Mouse (Mus musculus) MEL (cell line): ENCODE data around the gene Cbx5. TPM values are rescaled to one million over a fixed set of nuclear protein-coding genes. Genes with fewer than 3 reads are reported as not detected.

ENCODE experiments used
- DNase-seq: peaks from one replicate; pipeline ENCODE4 v3.0.0; 2011; ENCODE audit warnings: low read depth, low spot score
- H3K27ac ChIP-seq: 2 replicates; pipeline ENCODE4 v1.5.1; 2012; ENCODE audit warnings: low read depth, mild to moderate bottlenecking, control low read depth, low read length, moderate library complexity; ENCODE audit not compliant: control insufficient read depth
- H3K27me3 ChIP-seq, 2 experiments: fragments of 150-350 bp in 1 of 2; sonication (generic) in 1 of 2; 2 replicates each; pipeline ENCODE4 v1.6.1; 2012; ENCODE audit warnings: low read length in 2 of 2, mild to moderate bottlenecking in 2 of 2, improper control_type of control experiment in 1 of 2, moderate library complexity in 1 of 2; ENCODE audit not compliant: insufficient read depth in 2 of 2, control insufficient read depth in 1 of 2
- H3K36me3 ChIP-seq, 2 experiments: 2 replicates each; pipeline ENCODE4 v1.6.1; 2012 to 2014; ENCODE audit warnings: low read length in 2 of 2, improper control_type of control experiment in 1 of 2, inconsistent platforms in 1 of 2, mild to moderate bottlenecking in 1 of 2; ENCODE audit not compliant: insufficient read depth in 2 of 2, control insufficient read depth in 1 of 2
- H3K4me1 ChIP-seq, 2 experiments: fragments of 150-350 bp in 1 of 2; sonication (generic) in 1 of 2; 2 replicates each; pipeline ENCODE4 v1.6.1; 2012; ENCODE audit warnings: low read length in 2 of 2, improper control_type of control experiment in 1 of 2, mild to moderate bottlenecking in 1 of 2; ENCODE audit not compliant: insufficient read depth in 2 of 2, control insufficient read depth in 1 of 2
- H3K4me3 ChIP-seq, 2 experiments: fragments of 150-350 bp in 1 of 2; sonication (generic) in 1 of 2; 2 replicates each; pipeline ENCODE4 v1.5.1; 2012; ENCODE audit warnings: low read depth in 2 of 2, low read length in 2 of 2, mild to moderate bottlenecking in 2 of 2, moderate library complexity in 2 of 2, control low read depth in 1 of 2, improper control_type of control experiment in 1 of 2; ENCODE audit not compliant: control insufficient read depth in 1 of 2, insufficient read depth in 1 of 2
- H3K79me2 ChIP-seq: 2 replicates; pipeline ENCODE4 v1.6.1; 2012; ENCODE audit warnings: mild to moderate bottlenecking, low read length, moderate library complexity; ENCODE audit not compliant: control insufficient read depth, poor library complexity, insufficient read depth
- H3K9ac ChIP-seq: 2 replicates; pipeline ENCODE4 v1.6.1; 2012; ENCODE audit warnings: low read depth, mild to moderate bottlenecking, control low read depth, low read length, moderate library complexity; ENCODE audit not compliant: control insufficient read depth, poor library complexity, severe bottlenecking
- H3K9me3 ChIP-seq: fragments of 150-350 bp; sonication (generic); replicated peaks from 2 replicates; pipeline ENCODE4 v1.6.1; 2012; ENCODE audit warnings: mild to moderate bottlenecking, low read length, improper control_type of control experiment, moderate library complexity; ENCODE audit not compliant: insufficient read depth
- BHLHE40 ChIP-seq: IDR thresholded peaks from 2 replicates; pipeline ENCODE4 v1.6.1; 2012; ENCODE audit warnings: low read depth, mild to moderate bottlenecking, inconsistent platforms, low read length, improper control_type of control experiment, borderline replicate concordance
- CHD1 ChIP-seq: IDR thresholded peaks from 2 replicates; pipeline ENCODE4 v1.6.1; 2012; ENCODE audit warnings: low read depth, mild to moderate bottlenecking, inconsistent platforms, low read length, improper control_type of control experiment
- CTCF ChIP-seq, 3 experiments: IDR thresholded peaks in 2 of 3; conservative IDR thresholded peaks in 1 of 3; 2 replicates each; pipeline ENCODE4 v1.5.1; 2011 to 2012; ENCODE audit warnings: low read length in 3 of 3, low read depth in 2 of 3, mild to moderate bottlenecking in 2 of 3, improper control_type of control experiment in 1 of 3, inconsistent platforms in 1 of 3, mixed read lengths in 1 of 3, moderate library complexity in 1 of 3; ENCODE audit not compliant: control insufficient read depth in 1 of 3, insufficient read depth in 1 of 3, poor library complexity in 1 of 3, severe bottlenecking in 1 of 3
- E2F4 ChIP-seq: IDR thresholded peaks from 2 replicates; pipeline ENCODE4 v1.6.1; 2011; ENCODE audit warnings: low read depth, low read length, improper control_type of control experiment, borderline replicate concordance
- ELF1 ChIP-seq: IDR thresholded peaks from 2 replicates; pipeline ENCODE4 v1.6.1; 2014; ENCODE audit warnings: low read depth, mild to moderate bottlenecking, inconsistent platforms, low read length, improper control_type of control experiment, moderate library complexity
- EP300 ChIP-seq, 2 experiments: IDR thresholded peaks; 2 replicates each; pipeline ENCODE4 v1.6.1; 2011; ENCODE audit warnings: improper control_type of control experiment in 2 of 2, low read length in 2 of 2, low read depth in 1 of 2, mild to moderate bottlenecking in 1 of 2
- ETS1 ChIP-seq: IDR thresholded peaks from 2 replicates; pipeline ENCODE4 v1.6.1; 2012; ENCODE audit warnings: low read depth, mild to moderate bottlenecking, inconsistent platforms, low read length, improper control_type of control experiment, moderate library complexity
- GABPA ChIP-seq: IDR thresholded peaks from 2 replicates; pipeline ENCODE4 v1.6.1; 2012; ENCODE audit warnings: low read depth, mild to moderate bottlenecking, inconsistent platforms, low read length, improper control_type of control experiment, moderate library complexity
- GATA1 ChIP-seq: IDR thresholded peaks from 2 replicates; pipeline ENCODE4 v1.6.1; 2011; ENCODE audit warnings: low read depth, low read length, improper control_type of control experiment
- HCFC1 ChIP-seq: IDR thresholded peaks from 2 replicates; pipeline ENCODE4 v1.6.1; 2012; ENCODE audit warnings: low read depth, mild to moderate bottlenecking, inconsistent platforms, low read length, improper control_type of control experiment, moderate library complexity
- JUND ChIP-seq: IDR thresholded peaks from 2 replicates; pipeline ENCODE4 v1.6.1; 2011; ENCODE audit warnings: low read depth, mild to moderate bottlenecking, improper control_type of control experiment, low read length
- MAX ChIP-seq: IDR thresholded peaks from 2 replicates; pipeline ENCODE4 v1.6.1; 2011; ENCODE audit warnings: low read length, improper control_type of control experiment
- MAZ ChIP-seq: IDR thresholded peaks from 2 replicates; pipeline ENCODE4 v1.6.1; 2012; ENCODE audit warnings: low read depth, mild to moderate bottlenecking, inconsistent platforms, low read length, improper control_type of control experiment
- MEF2A ChIP-seq: IDR thresholded peaks from 2 replicates; pipeline ENCODE4 v1.6.1; 2014; ENCODE audit warnings: low read depth, mild to moderate bottlenecking, inconsistent platforms, low read length, improper control_type of control experiment; ENCODE audit not compliant: poor library complexity, insufficient replicate concordance, severe bottlenecking; ENCODE audit errors: extremely low read depth
- MXI1 ChIP-seq: IDR thresholded peaks from 2 replicates; pipeline ENCODE4 v1.6.1; 2011; ENCODE audit warnings: mild to moderate bottlenecking, low read depth, low read length, improper control_type of control experiment
- MYB ChIP-seq: IDR thresholded peaks from 2 replicates; pipeline ENCODE4 v1.6.1; 2011; ENCODE audit warnings: mild to moderate bottlenecking, low read depth, low read length, improper control_type of control experiment
- MYC ChIP-seq: IDR thresholded peaks from 2 replicates; pipeline ENCODE4 v1.6.1; 2011; ENCODE audit warnings: low read depth, mild to moderate bottlenecking, low read length, improper control_type of control experiment, moderate library complexity
- NELFE ChIP-seq: IDR thresholded peaks from 2 replicates; pipeline ENCODE4 v1.6.1; 2011; ENCODE audit warnings: low read depth, low read length, improper control_type of control experiment
- NRF1 ChIP-seq: IDR thresholded peaks from 2 replicates; pipeline ENCODE4 v1.6.1; 2014; ENCODE audit warnings: low read depth, mild to moderate bottlenecking, inconsistent platforms, low read length, improper control_type of control experiment, moderate library complexity; ENCODE audit not compliant: poor library complexity, insufficient read depth, severe bottlenecking
- POLR2A ChIP-seq, 2 experiments: IDR thresholded peaks; 2 replicates each; pipeline ENCODE4 v1.6.1; 2011 to 2012; ENCODE audit warnings: low read length in 2 of 2, mild to moderate bottlenecking in 2 of 2, control low read depth in 1 of 2, improper control_type of control experiment in 1 of 2, low read depth in 1 of 2, moderate library complexity in 1 of 2; ENCODE audit not compliant: control insufficient read depth in 1 of 2, insufficient read depth in 1 of 2, poor library complexity in 1 of 2
- POLR2AphosphoS2 ChIP-seq: IDR thresholded peaks from 2 replicates; pipeline ENCODE4 v1.6.1; 2011; ENCODE audit warnings: low read length, improper control_type of control experiment
- POLR2AphosphoS5 ChIP-seq: IDR thresholded peaks from 2 replicates; pipeline ENCODE4 v1.6.1; 2012; ENCODE audit warnings: low read depth, borderline replicate concordance, mild to moderate bottlenecking, inconsistent platforms, low read length, moderate library complexity, mixed read lengths
- RAD21 ChIP-seq: IDR thresholded peaks from 2 replicates; pipeline ENCODE4 v1.6.1; 2011; ENCODE audit warnings: mild to moderate bottlenecking, low read depth, low read length, improper control_type of control experiment
- RCOR1 ChIP-seq: IDR thresholded peaks from 2 replicates; pipeline ENCODE4 v1.6.1; 2012; ENCODE audit warnings: low read depth, mild to moderate bottlenecking, inconsistent platforms, low read length, improper control_type of control experiment
- TAL1 ChIP-seq: IDR thresholded peaks from 2 replicates; pipeline ENCODE4 v1.6.1; 2012; ENCODE audit warnings: mild to moderate bottlenecking, inconsistent platforms, low read length, moderate library complexity, mixed read lengths
- TBP ChIP-seq: IDR thresholded peaks from 2 replicates; pipeline ENCODE4 v1.8.0; 2011; ENCODE audit warnings: low read depth, low read length, improper control_type of control experiment
- TCF12 ChIP-seq: IDR thresholded peaks from 2 replicates; pipeline ENCODE4 v1.6.1; 2014; ENCODE audit warnings: low read depth, mild to moderate bottlenecking, inconsistent platforms, low read length, improper control_type of control experiment, moderate library complexity
- UBTF ChIP-seq: IDR thresholded peaks from 2 replicates; pipeline ENCODE4 v1.6.1; 2012; ENCODE audit warnings: low read depth, mild to moderate bottlenecking, inconsistent platforms, low read length, improper control_type of control experiment, moderate library complexity, borderline replicate concordance; ENCODE audit not compliant: insufficient read depth
- ZC3H11A ChIP-seq: IDR thresholded peaks from 2 replicates; pipeline ENCODE4 v1.6.1; 2012; ENCODE audit warnings: low read depth, mild to moderate bottlenecking, inconsistent platforms, low read length, improper control_type of control experiment
- ZKSCAN1 ChIP-seq: IDR thresholded peaks from 2 replicates; pipeline ENCODE4 v1.6.1; 2012; ENCODE audit warnings: low read depth, mild to moderate bottlenecking, inconsistent platforms, low read length, improper control_type of control experiment, moderate library complexity
- ZMIZ1 ChIP-seq: IDR thresholded peaks from 2 replicates; pipeline ENCODE4 v1.6.1; 2012; ENCODE audit warnings: low read depth, mild to moderate bottlenecking, inconsistent platforms, low read length, improper control_type of control experiment, moderate library complexity
- ZNF384 ChIP-seq: IDR thresholded peaks from 2 replicates; pipeline ENCODE4 v1.6.1; 2012; ENCODE audit warnings: low read depth, mild to moderate bottlenecking, inconsistent platforms, low read length, improper control_type of control experiment
- polyA plus RNA-seq, 2 experiments: library from polyadenylated mRNA; stranded (reverse) in 1 of 2; unstranded in 1 of 2; fragments of >175 nt in 1 of 2; fragments of >200 nt in 1 of 2; gene quantifications; 2 replicates each; pipeline versions ENCODE4 v1.2.1 to v1.2.4; 2012; ENCODE audit warnings: low replicate concordance in 2 of 2, low read depth in 1 of 2; ENCODE audit not compliant: insufficient read length in 2 of 2, insufficient read depth in 1 of 2, missing spikeins in 1 of 2
- total RNA-seq: library from RNA; depleted of rRNA; stranded (reverse); fragments of 300-350 nt; gene quantifications from 2 replicates; pipeline ENCODE4 v1.2.3, GENCODE M21; 2012

Cbx5 gene
- total and polyA plus RNA-seq, 3 experiments = 39.8 to 67.1 (median 42.4) TPM

- TF ChIP-seq UBTF = peak; percentile 95; the same call in 1 of the 2 replicates
- no peak; the same call in 1 of the 2 replicates for TF ChIP-seq MYC
- no peak for TF ChIP-seq CHD1
- TF ChIP-seq, all 39 proteins: peak for 15
Measured at GRCm38 (mm10) chr15:103272419-103273279, 33.0 kb upstream of the Cbx5 start, which contains the start of gene Copz1 (continued).

GRCm38 (mm10) chr15:103268903-103269302 lies 29.3 kb upstream of the Cbx5 start:
- Histone ChIP-seq H3K4me3 (no peak overlapping the region), H3K4me1 (peaks cover 7 to 15% of the 10 kb centered on the region in 2 experiments), H3K27ac (peak overlapping the region; percentile 69), H3K79me2 (peaks cover 10% of the 10 kb centered on the region), H3K27me3 (no peaks in the 10 kb centered on the region), H3K9ac (0 out of 2 replicates have a peak overlapping the region, but pooled peaks have one; percentile 5), H3K9me3 (no peaks in the 10 kb centered on the region), H3K36me3 (peaks cover 0 to 12% of the 10 kb centered on the region in 2 experiments; a peak in 2 of 4 replicates)
- DNase-seq = peak; percentile 76
- TF ChIP-seq ZC3H11A (no peak), MAZ (no peak), ETS1 (peak; percentile 43; the same call in 1 of the 2 replicates), TCF12 (peak; percentile 50; the same call in 1 of the 2 replicates), TBP (peak; percentile 57; the same call in 1 of the 2 replicates), RCOR1 (no peak), POLR2AphosphoS2 (no peak), ZNF384 (peak; percentile 94), RAD21 (no peak), E2F4 (no peak), CHD1 (no peak), POLR2A (IDR thresholded peaks at IDR 0.05; ENCODE audit: control insufficient read depth in 1 of 2, insufficient read depth in 1 of 2, low read depth in 1 of 2, low read length in 2 of 2, poor library complexity in 1 of 2) (peak in 1 of 2 experiments; percentile 26; a peak in 1 of 4 replicates), MYB (no peak), HCFC1 (no peak), BHLHE40 (no peak), JUND (no peak), ZMIZ1 (no peak), EP300 (IDR thresholded peaks at IDR 0.05; ENCODE audit: low read depth in 1 of 2, low read length in 2 of 2) (peak; percentile 53 to 56; a peak in 2 of 4 replicates), TAL1 (peak; percentile 43), GATA1 (peak; percentile 59; the same call in 1 of the 2 replicates), GABPA (no peak), MAX (no peak), CTCF (IDR thresholded peaks at IDR 0.05 in 2 of 3, conservative IDR thresholded peaks at IDR 0.05 in 1 of 3; ENCODE audit: control insufficient read depth in 1 of 3, insufficient read depth in 1 of 3, low read depth in 2 of 3, low read length in 3 of 3, poor library complexity in 1 of 3, severe bottlenecking in 1 of 3) (no peak), MEF2A (no peak), UBTF (no peak), ZKSCAN1 (no peak), NELFE (no peak), ELF1 (0 out of 2 replicates have a peak, but pooled peaks have one; percentile 9), NRF1 (no peak), MXI1 (0 out of 2 replicates have a peak, but pooled peaks have one; percentile 19), POLR2AphosphoS5 (no peak)
